Mouse (Mus musculus): ENCODE measurements around the gene Rcl1.

GRCm38 (mm10) chr19:29129551-29129950 lies 28.4 kb downstream of the Rcl1 start:
- no peak for TF ChIP-seq POLR2A (IDR thresholded peaks at IDR 0.05; ENCODE audit: low read depth, low read length)
- TF ChIP-seq CTCF (IDR thresholded peaks at IDR 0.05; ENCODE audit: extremely low read depth, insufficient read depth, insufficient read length, insufficient replicate concordance) = no peak
